Mouse (Mus musculus) forebrain, embryonic 14.5 days (tissue): Measurements from ENCODE around the gene Actl11. TPM values are rescaled to one million over a fixed set of nuclear protein-coding genes. Genes with fewer than 3 reads are reported as not detected.
A peak's percentile ranks its signal among the peaks of the same experiment; 100 is the strongest.

ENCODE experiments used
- ATAC-seq: fragments of 200-750 bp; cut with Nextera tagmentation; 2 replicates; pipeline ENCODE4 v1.8.0; 2017; ENCODE audit warnings: mild to moderate bottlenecking, moderate library complexity
- DNase-seq: peaks from one replicate; pipeline ENCODE4 v3.0.0-alpha.2; 2015; ENCODE audit warnings: low spot score
- H3K27ac ChIP-seq: fragments of 300-500 bp; sonication (generic); 2 replicates; pipeline ENCODE4 v1.5.1; 2014; ENCODE audit warnings: low read depth, mild to moderate bottlenecking, control low read depth, low read length, moderate library complexity
- H3K27me3 ChIP-seq: fragments of 300-500 bp; sonication (generic); replicated peaks from 2 replicates; pipeline ENCODE4 v1.6.1; 2014; ENCODE audit warnings: low read length, control low read depth, mixed read lengths; ENCODE audit not compliant: control insufficient read depth, insufficient read depth
- H3K36me3 ChIP-seq: fragments of 300-500 bp; sonication (generic); 2 replicates; pipeline ENCODE4 v1.6.1; 2014; ENCODE audit warnings: low read length, control low read depth; ENCODE audit not compliant: control insufficient read depth, insufficient read depth
- H3K4me1 ChIP-seq: fragments of 300-500 bp; sonication (generic); 2 replicates; pipeline ENCODE4 v1.6.1; 2014; ENCODE audit warnings: antibody characterized with exemption, low read length, control low read depth; ENCODE audit not compliant: control insufficient read depth, insufficient read depth
- H3K4me2 ChIP-seq: fragments of 300-500 bp; sonication (generic); 2 replicates; pipeline ENCODE4 v1.6.1; 2014; ENCODE audit warnings: mild to moderate bottlenecking, control low read depth, low read length
- H3K4me3 ChIP-seq: fragments of 300-500 bp; sonication (generic); 2 replicates; pipeline ENCODE4 v1.5.1; 2014; ENCODE audit warnings: low read depth, low read length, control low read depth
- H3K9ac ChIP-seq: fragments of 300-500 bp; sonication (generic); 2 replicates; pipeline ENCODE4 v1.6.1; 2014; ENCODE audit warnings: mild to moderate bottlenecking, low read length, control low read depth, moderate library complexity
- H3K9me3 ChIP-seq: fragments of 300-500 bp; sonication (generic); replicated peaks from 2 replicates; pipeline ENCODE4 v1.6.1; 2016; ENCODE audit warnings: low read length, control low read depth, mixed read lengths; ENCODE audit not compliant: control insufficient read depth
- WGBS: fragments of 180-500 bp; shearing (Covaris S2); extraction: QIAGEN DNeasy Blood & Tissue Kit; methylation state at CpG from one replicate; pipeline ENCODE4 v1.1.7; 2014; 5-methylcytosine and 5-hydroxymethylcytosine counted together
- polyA plus RNA-seq: library from polyadenylated mRNA; unstranded; fragments of >200 nt; fragmentation: Nextera tagmentation; extraction: Ambion mirVana; gene quantifications from 2 replicates; pipeline ENCODE4 v1.2.1, GENCODE M21; 2014

Actl11 gene
- polyA plus RNA-seq, result not detected in 2 replicates

GRCm38 (mm10) chr9:107928169-107928568, at the start of gene Actl11:
Actl11 (plus strand) TSS chr9:107928469.
- Histone ChIP-seq H3K4me3 (no peak within 1 kb of the TSS), H3K9ac (no peak within 1 kb of the TSS), H3K4me1 (peaks cover 5% of the 10 kb centered on the region; the same call in 1 of the 2 replicates), H3K9me3 (no peaks in the 10 kb centered on the region), H3K36me3 (no peaks in the 10 kb centered on the region), H3K27me3 (no peaks in the 10 kb centered on the region), H3K27ac (no peak within 1 kb of the TSS), H3K4me2 (no peak within 1 kb of the TSS)
- WGBS, result 72% methylated on average over 3 of the region's 3 CpGs
- no peak for ATAC-seq
- no peak for DNase-seq

- no peak for DNase-seq
- no peak overlapping the region for H3K4me3 ChIP-seq
- H3K9me3 ChIP-seq, result no peaks in the 10 kb centered on the region
- no peaks in the 10 kb centered on the region for H3K36me3 ChIP-seq
- no peaks in the 10 kb centered on the region for H3K4me1 ChIP-seq
- H3K27me3 ChIP-seq, result no peaks in the 10 kb centered on the region
- WGBS, result 71% methylated on average over 4 of the region's 4 CpGs
- no peak for ATAC-seq
- H3K9ac ChIP-seq, result no peak overlapping the region
- no peak overlapping the region for H3K27ac ChIP-seq
- no peak overlapping the region for H3K4me2 ChIP-seq
These were observed 47.9 kb upstream of the Actl11 start for GRCm38 (mm10) chr9:107880411-107880810.

- Histone ChIP-seq H3K9me3 (no peaks in the 10 kb centered on the region), H3K4me1 (no peaks in the 10 kb centered on the region), H3K27me3 (no peaks in the 10 kb centered on the region; the same call in 1 of the 2 replicates), H3K4me2 (peak within 1 kb of the TSS; percentile 60), H3K36me3 (no peaks in the 10 kb centered on the region), H3K9ac (peak within 1 kb of the TSS; percentile 78), H3K27ac (no peak within 1 kb of the TSS), H3K4me3 (peak within 1 kb of the TSS; percentile 72)
- WGBS, result under 1% methylated on average over 28 of the region's 28 CpGs
- DNase-seq (peak; percentile 91), ATAC-seq (peak; percentile 98)
These were observed 40.4 kb upstream of the Actl11 start, which contains the start of gene Mon1a for GRCm38 (mm10) chr9:107887804-107888266. Mon1a (plus strand) TSS chr9:107888151.

GRCm38 (mm10) chr9:107888267-107888850, 39.9 kb upstream of the Actl11 start:
- ATAC-seq (peak; percentile 76), DNase-seq (peak; percentile 44)
- H3K27me3 ChIP-seq, result no peaks in the 10 kb centered on the region; the same call in 1 of the 2 replicates
- WGBS, result 1% methylated on average over 18 of the region's 18 CpGs
- no peak overlapping the region for H3K27ac ChIP-seq
- peak overlapping the region; percentile 72 for H3K4me3 ChIP-seq
- peak overlapping the region; percentile 78 for H3K9ac ChIP-seq
- no peaks in the 10 kb centered on the region for H3K4me1 ChIP-seq
- H3K9me3 ChIP-seq, result no peaks in the 10 kb centered on the region
- peak overlapping the region; percentile 60 for H3K4me2 ChIP-seq
- no peaks in the 10 kb centered on the region for H3K36me3 ChIP-seq

- Histone ChIP-seq H3K4me2 (no peak overlapping the region), H3K27ac (no peak overlapping the region), H3K27me3 (no peaks in the 10 kb centered on the region; the same call in 1 of the 2 replicates), H3K4me1 (no peaks in the 10 kb centered on the region), H3K9me3 (no peaks in the 10 kb centered on the region), H3K4me3 (no peak overlapping the region), H3K36me3 (no peaks in the 10 kb centered on the region), H3K9ac (no peak overlapping the region)
- no peak for ATAC-seq
- 92% methylated on average over 6 of the region's 6 CpGs for WGBS
- DNase-seq, result no peak
These were observed 38.0 kb upstream of the Actl11 start for GRCm38 (mm10) chr9:107890260-107890659.

GRCm38 (mm10) chr9:107891023-107891422, 37.2 kb upstream of the Actl11 start:
- WGBS, result 98% methylated on average over 1 of the region's 1 CpGs
- Histone ChIP-seq H3K27me3 (no peaks in the 10 kb centered on the region; the same call in 1 of the 2 replicates), H3K9me3 (no peaks in the 10 kb centered on the region), H3K4me1 (no peaks in the 10 kb centered on the region), H3K27ac (no peak overlapping the region), H3K4me2 (no peak overlapping the region), H3K4me3 (no peak overlapping the region), H3K9ac (no peak overlapping the region), H3K36me3 (no peaks in the 10 kb centered on the region)
- DNase-seq, result no peak
- ATAC-seq, result no peak

- DNase-seq (no peak), ATAC-seq (no peak)
- peaks cover 27% of the 10 kb centered on the region for H3K36me3 ChIP-seq
- no peak overlapping the region for H3K27ac ChIP-seq
- H3K9ac ChIP-seq, result no peak overlapping the region
- H3K27me3 ChIP-seq, result peaks cover 4% of the 10 kb centered on the region; the same call in 1 of the 2 replicates
- H3K4me1 ChIP-seq, result peaks cover 10% of the 10 kb centered on the region; the same call in 1 of the 2 replicates
- no peak overlapping the region for H3K4me2 ChIP-seq
- H3K4me3 ChIP-seq, result no peak overlapping the region
- no peaks in the 10 kb centered on the region for H3K9me3 ChIP-seq
- 87% methylated on average over 10 of the region's 10 CpGs for WGBS
These were observed 29.7 kb upstream of the Actl11 start for GRCm38 (mm10) chr9:107898563-107898962.

- H3K9me3 ChIP-seq, result no peaks in the 10 kb centered on the region
- no peak overlapping the region for H3K4me3 ChIP-seq
- peaks cover 10% of the 10 kb centered on the region; the same call in 1 of the 2 replicates for H3K4me1 ChIP-seq
- ATAC-seq, result no peak
- H3K36me3 ChIP-seq, result peaks cover 27% of the 10 kb centered on the region
- 66% methylated on average over 12 of the region's 12 CpGs for WGBS
- no peak overlapping the region for H3K9ac ChIP-seq
- DNase-seq, result no peak
- H3K27me3 ChIP-seq, result peaks cover 4% of the 10 kb centered on the region; the same call in 1 of the 2 replicates
- no peak overlapping the region for H3K4me2 ChIP-seq
- H3K27ac ChIP-seq, result no peak overlapping the region
These were observed 28.4 kb upstream of the Actl11 start for GRCm38 (mm10) chr9:107899855-107900254.
